In genomic region chr15:96709491-96710351, GRCm38 (mm10) we compare ENCODE assay signal across 8 mouse cellular contexts. TPM values are rescaled to one million over a fixed set of nuclear protein-coding genes. Genes with fewer than 3 reads are reported as not detected.
DNase-seq lines count a peak whose midpoint lies in the region; ATAC-seq lines count a peak whose summit lies in the region.

No protein-coding gene starts in this region.

- DNase-seq in adrenal gland, adult (ENCODE audit: inconsistent age in 2 of 2, low spot score in 1 of 2): peak; percentile 99 to 100
- peak; percentile 97 for DNase-seq in embryo, embryonic 10.5 days (ENCODE audit: low spot score)
- peak; percentile 98 for DNase-seq in gastrocnemius, postnatal 14 days
- peak; percentile 98 for DNase-seq in intestine, embryonic 14.5 days (ENCODE audit: low spot score)
- DNase-seq in left cerebral cortex, postnatal 14 days (ENCODE audit: low spot score in 2 of 2): peak; percentile 97 to 99
- DNase-seq in mesoderm, embryonic 11.5 days (ENCODE audit: low read depth, low spot score): peak; percentile 99
- peak; percentile 97 for DNase-seq in right cerebral cortex, postnatal 36 days (ENCODE audit: low spot score in 2 of 2)
- DNase-seq in yolk sac, embryonic 10.5 days (ENCODE audit: low spot score): peak; percentile 97

- H3K36me3 ChIP-seq in intestine, embryonic 14.5 days (ENCODE audit: control insufficient read depth, insufficient read depth, low read length): no peaks in the 10 kb centered on the region

- peaks cover 12% of the 10 kb centered on the region for H3K4me1 ChIP-seq in intestine, embryonic 14.5 days (replicated peaks; ENCODE audit: control insufficient read depth, insufficient read depth, low read length)

- no peaks in the 10 kb centered on the region for H3K9me3 ChIP-seq in intestine, embryonic 14.5 days (ENCODE audit: control insufficient read depth, low read length)

- peak overlapping the region; percentile 93 for H3K9ac ChIP-seq in intestine, embryonic 14.5 days (ENCODE audit: low read length)

- H3K4me2 ChIP-seq in intestine, embryonic 14.5 days (ENCODE audit: low read length): peak overlapping the region; percentile 94

- intact Hi-C loops in gastrocnemius, postnatal 14 days (cut with DNase I; ENCODE audit: low total_unique reads): loop anchor here (10.0 kb wide), 1 partner anchor 225 kb away; no protein-coding TSS in a partner anchor
- intact Hi-C loops in left cerebral cortex, postnatal 14 days (cut with DNase I): no loop called here

- H3K27me3 ChIP-seq in intestine, embryonic 14.5 days (replicated peaks; ENCODE audit: control insufficient read depth, insufficient read depth, low read length): no peaks in the 10 kb centered on the region

- 1% methylated on average over 77 of the region's 80 CpGs for WGBS in intestine, embryonic 14.5 days

- peak; percentile 93 for ATAC-seq in intestine, embryonic 14.5 days (replicated peaks; ENCODE audit: low FRiP score, low TSS enrichment, low read depth)

- peak overlapping the region; percentile 47 for H3K4me3 ChIP-seq in intestine, embryonic 14.5 days (ENCODE audit: low read depth, low read length)

- peak overlapping the region; percentile 98 for H3K27ac ChIP-seq in intestine, embryonic 14.5 days (ENCODE audit: low read depth)

RNA-seq across cellular contexts. Expression of gene Slc38a2, which starts 10.2 kb away (rescaled TPM):
- total RNA-seq in gastrocnemius, postnatal 14 days (2021): 100 to 1,000 TPM in 1 of 2 experiments, 10 to 100 TPM in 1; 73.6 to 103 TPM
- polyA plus RNA-seq in intestine, embryonic 14.5 days (2014; fragmentation: Nextera tagmentation; extraction: Ambion mirVana): 129 and 141 TPM in 2 replicates
- 10 to 100 TPM; 60.6 to 69.2 TPM for total RNA-seq in left cerebral cortex, postnatal 14 days (2021)

Comparison
In these comparisons a context has a peak if more than half of its experiments do, and no peak if none do; other contexts are left out.
1. Peak in every context shown above with its lines: DNase-seq, ATAC-seq, H3K4me3 ChIP-seq and H3K27ac ChIP-seq.